Mouse (Mus musculus): Measurements from ENCODE around the gene Zfp273.
"Not testable (repeated sequence)": the region's sequence is repeated elsewhere in the genome, so short reads cannot be mapped to it uniquely, and the experiment has no call there.

Zfp273 gene

GRCm38 (mm10) chr13:67813710-67814660 lies at the start of gene Zfp273:
Zfp273 (plus strand) TSS chr13:67813740.
- peak; percentile 62 to 79 for DNase-seq (ENCODE audit: low spot score in 2 of 2)

GRCm38 (mm10) chr13:67779265-67780221 lies 34.0 kb upstream of the Zfp273 start, which contains the start of gene Zfp493:
Zfp493 (plus strand) TSS chr13:67779693.
- DNase-seq (ENCODE audit: low spot score in 2 of 2), result peak; percentile 35 to 66

GRCm38 (mm10) chr13:67791921-67792455 lies 21.6 kb upstream of the Zfp273 start:
- DNase-seq (ENCODE audit: low spot score in 2 of 2), result no peak

- no peak for DNase-seq (ENCODE audit: low spot score in 2 of 2)
These were observed 14.9 kb upstream of the Zfp273 start for GRCm38 (mm10) chr13:67798618-67799017.

- DNase-seq (ENCODE audit: low spot score in 2 of 2), result not testable (repeated sequence)
These were observed 14.4 kb upstream of the Zfp273 start for GRCm38 (mm10) chr13:67799151-67799550.

GRCm38 (mm10) chr13:67811651-67812210 lies 1.8 kb upstream of the Zfp273 start:
- no peak for DNase-seq (ENCODE audit: low spot score in 2 of 2)

- no peak for DNase-seq (ENCODE audit: low spot score in 2 of 2)
These were observed 405 bp upstream of the Zfp273 start for GRCm38 (mm10) chr13:67812961-67813709.

- no peak for DNase-seq (ENCODE audit: low spot score in 2 of 2)
These were observed 5.1 kb downstream of the Zfp273 start for GRCm38 (mm10) chr13:67818636-67819035.

- DNase-seq (ENCODE audit: low spot score in 2 of 2), result peak; percentile 56 to 59
These were observed 17.4 kb downstream of the Zfp273 start, which contains the start of gene Gm10037 for GRCm38 (mm10) chr13:67830911-67831336. Gm10037 (plus strand) TSS chr13:67831106.

GRCm38 (mm10) chr13:67833137-67833536 lies 19.6 kb downstream of the Zfp273 start:
- not testable (repeated sequence) for DNase-seq (ENCODE audit: low spot score in 2 of 2)

- no peak for DNase-seq (ENCODE audit: low spot score in 2 of 2)
These were observed 30.2 kb downstream of the Zfp273 start for GRCm38 (mm10) chr13:67843775-67844118.

GRCm38 (mm10) chr13:67844119-67844852 lies 30.7 kb downstream of the Zfp273 start:
- peak in 1 of 2 experiments; percentile 19 for DNase-seq (ENCODE audit: low spot score in 2 of 2)

- no peak for DNase-seq (ENCODE audit: low spot score in 2 of 2)
These were observed 31.3 kb downstream of the Zfp273 start for GRCm38 (mm10) chr13:67844853-67845194.

GRCm38 (mm10) chr13:67850361-67850760 lies 36.8 kb downstream of the Zfp273 start:
- no peak for DNase-seq (ENCODE audit: low spot score in 2 of 2)

GRCm38 (mm10) chr13:67853130-67853529 lies 39.6 kb downstream of the Zfp273 start:
- no peak for DNase-seq (ENCODE audit: low spot score in 2 of 2)

GRCm38 (mm10) chr13:67853983-67854382 lies 40.4 kb downstream of the Zfp273 start:
- DNase-seq (ENCODE audit: low spot score in 2 of 2), result no peak

GRCm38 (mm10) chr13:67857317-67857716 lies 43.8 kb downstream of the Zfp273 start:
- DNase-seq (ENCODE audit: low spot score in 2 of 2), result no peak

- DNase-seq (ENCODE audit: low spot score in 2 of 2), result no peak
These were observed 49.0 kb downstream of the Zfp273 start for GRCm38 (mm10) chr13:67862508-67862907.

GRCm38 (mm10) chr13:67863026-67863425 lies 49.5 kb downstream of the Zfp273 start, which contains the start of gene BC048507:
BC048507 (plus strand) TSS chr13:67863326.
- DNase-seq (ENCODE audit: low spot score in 2 of 2), result no peak
